Mouse (Mus musculus): ENCODE data around the gene Il12rb1. TPM values are rescaled to one million over a fixed set of nuclear protein-coding genes. Genes with fewer than 3 reads are reported as not detected.

Gene Il12rb1
- total RNA-seq, 2 experiments from 2014 or later, result 0.07 TPM; not detected in 1

DNA sequence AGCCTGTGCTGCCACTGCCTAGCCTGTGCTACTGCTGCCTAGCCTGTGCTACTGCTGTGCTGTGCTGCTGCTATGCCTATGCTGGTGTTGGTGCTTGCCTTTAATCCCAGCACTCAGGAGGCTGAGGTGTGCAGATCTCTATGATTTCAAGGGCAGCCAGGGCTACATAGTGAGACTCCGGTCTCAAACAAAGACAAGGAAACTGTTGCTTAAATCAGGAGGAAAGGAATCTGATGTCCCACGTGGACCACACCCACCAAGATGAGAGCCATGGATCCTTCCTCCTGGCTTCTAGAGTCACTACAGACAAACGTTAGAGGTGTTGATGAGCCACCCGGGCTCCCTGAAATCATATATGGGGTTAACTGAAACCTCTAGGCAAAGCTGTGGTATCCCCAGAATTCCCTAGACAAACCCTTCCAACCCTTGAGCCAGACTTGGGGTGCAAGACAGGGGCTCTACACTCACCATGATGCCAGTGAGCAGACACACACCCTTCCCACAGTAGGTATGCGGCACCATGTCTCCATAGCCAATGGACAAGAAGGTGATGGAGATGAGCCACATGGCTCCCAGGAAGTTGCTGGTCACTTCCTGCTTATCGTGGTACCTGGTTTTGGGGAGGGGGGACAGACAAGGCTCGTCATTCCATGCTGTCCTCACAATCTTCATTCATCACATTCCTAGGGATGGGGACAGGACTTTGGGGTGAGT, 42.0 kb downstream of the Il12rb1 start:
- no peak for DNase-seq (ENCODE audit: low spot score)

DNA sequence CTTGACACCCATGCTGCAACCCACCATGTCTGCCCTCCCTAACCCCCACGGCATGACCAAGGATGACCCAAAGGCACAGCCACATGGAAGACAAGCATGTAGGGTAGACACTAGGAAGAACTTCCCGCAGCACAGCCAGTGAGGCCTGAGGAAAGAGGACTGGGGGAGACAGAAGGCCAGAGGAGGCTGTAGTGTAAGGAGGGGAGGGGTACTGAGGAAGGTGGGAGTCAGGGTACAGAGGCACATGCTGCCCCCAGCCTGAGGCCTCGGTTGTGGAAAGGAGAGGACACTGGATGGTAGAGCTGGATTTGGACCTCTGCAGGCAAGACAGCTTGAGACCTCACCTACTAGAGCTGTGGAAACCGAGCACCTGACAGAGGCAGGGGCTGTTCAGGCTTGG, 42.7 kb downstream of the Il12rb1 start:
- no peak for DNase-seq (ENCODE audit: low spot score)

DNA sequence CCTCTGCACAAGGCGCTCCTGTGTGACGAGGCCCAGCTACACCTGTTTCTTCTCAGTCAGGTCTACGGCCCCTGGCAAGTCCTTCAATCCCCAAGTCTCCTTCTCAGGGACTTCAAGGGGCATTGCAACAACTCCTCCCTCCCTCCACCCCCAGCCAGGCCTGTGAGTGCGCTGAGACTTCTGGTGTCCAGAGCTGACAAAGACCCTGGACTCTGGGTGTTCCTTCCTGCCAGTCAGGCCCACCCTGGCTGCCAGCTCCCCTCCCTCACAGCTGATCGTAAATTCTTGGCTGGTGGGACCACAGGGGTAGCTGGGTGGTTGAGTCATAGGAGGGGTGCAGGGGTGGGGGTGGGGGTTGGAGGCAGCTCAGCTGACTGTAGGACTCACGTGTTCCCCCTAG, 43.6 kb downstream of the Il12rb1 start:
- DNase-seq (ENCODE audit: low spot score), result no peak

DNA sequence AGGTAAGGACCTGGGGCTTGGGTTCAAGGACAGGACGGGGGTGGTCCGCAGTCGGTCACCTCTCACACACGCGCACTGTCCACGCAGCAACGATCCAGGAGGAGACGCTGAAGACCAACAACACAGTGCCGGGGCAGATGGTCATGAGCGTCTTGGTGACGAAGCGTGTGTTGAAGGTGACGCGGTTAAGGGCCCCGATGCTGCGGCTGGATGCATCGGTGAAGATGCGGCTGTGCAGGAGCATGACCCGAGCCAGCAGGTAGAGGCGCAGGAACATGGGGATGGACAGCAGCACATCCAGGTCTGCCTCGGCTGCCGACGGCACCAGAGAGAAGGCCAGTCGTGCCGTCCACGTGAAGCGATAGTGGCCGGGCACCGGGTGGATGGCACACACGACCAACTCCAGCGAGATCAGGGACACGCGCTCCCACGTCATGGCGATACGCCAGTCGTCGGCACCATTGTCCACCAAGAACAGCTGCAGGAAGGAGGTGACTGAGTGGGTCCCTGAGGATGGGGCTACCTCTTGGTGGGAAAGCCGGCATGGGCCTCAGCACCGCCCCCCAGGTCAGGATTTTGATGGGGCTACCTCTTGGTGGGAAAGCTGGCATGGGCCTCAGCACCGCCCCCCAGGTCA, 44.5 kb downstream of the Il12rb1 start:
- no peak for DNase-seq (ENCODE audit: low spot score)

DNA sequence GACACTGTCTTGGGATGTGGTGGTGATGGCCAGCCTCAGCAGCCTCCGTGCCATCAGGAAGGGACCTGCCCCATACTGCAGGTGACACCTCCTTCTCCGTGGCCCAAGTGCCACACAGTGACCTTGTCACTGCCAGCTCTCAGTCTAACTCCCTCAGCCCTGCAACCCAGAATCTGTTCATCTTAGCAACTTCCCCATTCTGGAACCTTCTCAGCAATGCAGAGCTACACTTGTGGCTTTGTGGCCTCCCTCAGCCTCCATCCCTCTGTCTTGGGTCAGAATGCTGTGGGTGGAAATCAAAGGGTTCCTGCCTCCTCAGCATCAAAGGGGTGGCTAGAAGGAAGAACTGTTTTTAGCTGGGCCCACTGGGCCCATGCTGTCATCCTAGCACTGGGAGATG, 45.6 kb downstream of the Il12rb1 start:
- DNase-seq (ENCODE audit: low spot score), result no peak

DNA sequence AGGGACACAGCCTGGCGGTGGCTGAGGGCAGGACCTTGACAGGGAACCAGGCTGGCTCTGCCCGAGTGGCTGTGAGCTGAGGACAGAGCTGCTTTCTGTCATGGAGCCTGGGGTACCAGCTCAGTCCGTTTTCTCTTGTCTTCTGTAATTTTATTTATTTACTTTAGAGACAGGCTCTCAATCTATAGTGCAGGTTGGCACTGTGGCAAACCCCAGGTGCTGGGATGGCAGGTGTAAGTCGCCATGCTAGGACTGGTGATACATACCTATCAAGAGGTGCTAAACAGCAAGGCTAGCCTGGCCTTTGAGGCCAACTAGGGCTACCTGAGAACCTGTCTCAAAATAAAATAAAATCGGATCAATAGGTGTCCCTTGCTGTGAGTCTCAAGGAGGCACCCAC, 47.8 kb downstream of the Il12rb1 start:
- DNase-seq (ENCODE audit: low spot score), result no peak

DNA sequence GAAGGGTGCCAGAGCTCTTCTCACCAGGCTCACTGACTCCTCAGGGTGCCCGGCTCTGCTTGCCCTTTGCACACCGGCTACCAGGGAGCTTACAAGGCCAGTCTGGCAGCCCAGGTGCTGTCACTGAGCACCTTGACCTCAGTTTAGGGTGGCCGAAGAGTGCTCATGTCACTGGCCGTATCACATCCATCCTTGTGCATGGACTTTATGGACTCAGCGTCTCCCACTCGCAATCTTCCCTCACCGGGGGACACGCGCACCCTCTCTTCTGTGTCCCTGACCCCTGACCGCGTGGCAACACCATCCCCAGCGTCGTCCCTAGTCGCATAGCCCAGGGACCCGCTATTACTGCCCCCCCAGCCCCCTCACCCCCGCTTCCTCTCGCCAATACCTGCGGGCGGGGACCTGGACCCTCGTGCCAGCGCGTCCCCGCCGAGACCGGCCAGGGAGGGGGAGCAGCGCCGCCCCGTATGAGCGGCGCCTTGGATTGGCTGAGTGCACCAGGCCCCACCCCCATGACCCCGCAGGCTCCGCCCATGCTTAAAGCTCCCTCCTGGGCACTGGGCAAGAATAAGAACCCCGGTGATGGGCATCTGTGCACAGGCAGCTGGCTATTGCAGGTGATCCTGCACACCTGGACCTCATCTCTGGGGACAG, 48.4 kb downstream of the Il12rb1 start:
- DNase-seq (ENCODE audit: low spot score), result peak; percentile 86

DNA sequence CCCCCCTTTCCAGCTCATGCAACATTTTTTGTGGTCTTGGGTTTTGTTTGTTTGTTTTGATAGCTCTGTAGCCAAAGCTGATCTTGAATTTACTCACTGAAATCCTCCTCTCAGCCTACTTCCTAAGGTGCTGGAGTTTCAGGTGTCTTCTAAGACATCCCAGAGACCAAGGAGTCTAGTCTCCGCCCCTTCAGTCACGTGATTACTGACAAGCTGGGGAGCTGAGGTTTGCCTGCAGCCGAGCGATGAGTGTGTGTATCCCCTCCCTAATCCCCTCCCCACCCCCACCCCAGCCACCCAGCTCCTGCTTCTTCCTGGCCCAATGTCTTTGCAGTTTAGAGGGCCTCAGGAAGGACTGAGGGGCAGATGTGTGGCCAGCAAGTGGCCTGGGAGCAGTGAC, 49.3 kb downstream of the Il12rb1 start:
- no peak for DNase-seq (ENCODE audit: low spot score)

DNA sequence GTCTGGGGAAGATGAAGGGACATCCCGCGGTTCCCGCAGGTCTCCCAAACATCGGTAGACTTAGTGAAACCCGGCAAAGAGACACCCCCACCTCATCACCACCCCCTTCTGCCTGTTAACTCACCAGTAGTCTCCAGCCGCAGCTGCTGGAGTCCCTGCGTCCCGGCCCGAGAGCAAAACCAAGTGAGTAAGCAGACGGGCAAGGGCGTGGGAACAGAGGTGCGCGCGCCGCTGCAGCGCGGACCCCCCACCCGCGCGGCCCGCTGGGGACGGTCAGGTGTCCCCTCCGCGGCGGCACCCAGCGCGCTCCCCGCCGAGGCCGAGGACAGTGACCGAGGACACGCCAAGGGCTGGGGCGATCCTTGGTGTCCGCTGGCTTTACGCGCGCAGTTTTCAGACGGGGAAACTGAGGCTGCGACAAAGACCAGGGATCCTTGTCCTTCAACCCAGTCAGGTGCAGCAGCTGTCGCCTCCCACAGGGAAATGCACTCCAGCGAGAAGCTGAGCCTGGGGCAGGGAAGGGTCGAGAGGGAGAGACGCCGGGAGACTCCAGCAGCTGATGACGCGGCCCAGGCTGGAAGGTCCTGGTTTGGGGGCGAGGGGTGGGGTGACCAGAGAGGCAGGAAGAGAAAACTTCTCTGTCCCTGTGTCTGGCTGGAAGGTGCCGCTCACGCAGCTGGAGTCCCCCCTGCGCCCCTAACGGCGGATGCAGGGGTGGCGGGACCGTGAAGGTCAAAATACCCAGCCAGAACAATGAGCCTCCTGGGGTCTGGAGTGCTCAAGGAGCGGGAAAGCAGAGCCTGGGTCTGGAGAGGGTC, 54.8 kb downstream of the Il12rb1 start, which contains the start of gene Kcnn1:
Gene Kcnn1, minus strand, starts transcription at position 435 of the 818 bp plus-strand sequence.
- no peak for DNase-seq (ENCODE audit: low spot score)

DNA sequence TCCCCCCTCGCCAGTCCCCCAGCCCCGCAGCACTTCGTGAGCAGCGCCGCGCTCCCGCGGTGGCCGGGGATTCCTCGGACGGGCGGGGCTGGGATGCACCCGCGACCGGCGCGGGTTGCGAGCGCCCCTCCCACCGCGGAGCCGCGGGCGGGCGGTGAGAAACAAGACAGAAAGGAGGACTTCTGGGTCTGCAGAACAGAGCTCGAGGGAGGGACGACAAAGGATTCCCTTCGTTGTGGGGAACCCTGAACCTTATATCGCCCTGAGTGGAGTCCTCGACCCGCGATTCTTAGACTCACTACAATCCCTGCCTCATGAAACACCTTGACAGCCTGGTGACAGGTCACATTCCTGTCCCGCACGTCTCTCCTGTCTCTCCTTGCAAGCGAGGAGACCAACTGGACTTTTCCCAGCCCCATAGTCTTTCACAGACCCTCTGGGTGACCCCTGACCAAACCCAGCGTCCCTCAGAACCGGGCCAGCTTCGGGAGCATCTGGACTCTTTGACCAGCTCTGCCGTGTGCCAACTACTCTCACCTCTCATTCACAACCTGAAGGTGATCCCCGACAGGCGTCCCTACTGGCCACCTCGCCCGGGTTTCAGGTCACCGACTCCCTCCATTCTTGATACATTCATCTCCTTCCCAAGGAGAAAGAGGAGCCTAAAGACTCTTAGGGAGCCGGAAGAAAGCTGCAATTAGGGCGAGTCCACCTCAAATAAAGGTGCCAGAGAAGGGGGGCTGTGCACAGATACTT, 55.9 kb downstream of the Il12rb1 start:
- DNase-seq (ENCODE audit: low spot score), result no peak

DNA sequence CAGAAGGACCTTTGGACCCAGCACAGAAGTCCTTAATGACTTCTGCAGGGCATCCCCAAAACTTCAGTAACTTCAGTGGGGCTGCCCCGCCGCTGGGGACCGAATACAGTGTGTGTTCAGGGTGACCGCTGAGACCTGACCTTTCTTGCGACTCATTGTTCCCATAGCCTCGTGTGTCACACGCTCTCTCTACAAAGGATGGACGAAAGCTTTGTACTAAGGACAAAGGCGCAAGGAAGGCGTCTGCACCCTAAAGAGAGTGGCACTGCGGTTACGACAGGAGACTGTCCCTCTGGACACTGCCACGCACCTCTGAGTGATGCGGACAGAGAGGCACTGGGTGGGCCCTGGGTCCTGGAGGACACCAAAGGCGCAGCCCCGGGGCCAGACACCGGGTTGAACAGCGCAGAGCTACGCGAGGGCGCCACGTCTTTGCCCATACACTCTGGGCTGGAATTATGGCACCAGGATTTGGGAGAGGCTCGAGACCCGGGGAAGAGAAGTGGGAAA, 56.5 kb downstream of the Il12rb1 start:
- DNase-seq (ENCODE audit: low spot score), result no peak

DNA sequence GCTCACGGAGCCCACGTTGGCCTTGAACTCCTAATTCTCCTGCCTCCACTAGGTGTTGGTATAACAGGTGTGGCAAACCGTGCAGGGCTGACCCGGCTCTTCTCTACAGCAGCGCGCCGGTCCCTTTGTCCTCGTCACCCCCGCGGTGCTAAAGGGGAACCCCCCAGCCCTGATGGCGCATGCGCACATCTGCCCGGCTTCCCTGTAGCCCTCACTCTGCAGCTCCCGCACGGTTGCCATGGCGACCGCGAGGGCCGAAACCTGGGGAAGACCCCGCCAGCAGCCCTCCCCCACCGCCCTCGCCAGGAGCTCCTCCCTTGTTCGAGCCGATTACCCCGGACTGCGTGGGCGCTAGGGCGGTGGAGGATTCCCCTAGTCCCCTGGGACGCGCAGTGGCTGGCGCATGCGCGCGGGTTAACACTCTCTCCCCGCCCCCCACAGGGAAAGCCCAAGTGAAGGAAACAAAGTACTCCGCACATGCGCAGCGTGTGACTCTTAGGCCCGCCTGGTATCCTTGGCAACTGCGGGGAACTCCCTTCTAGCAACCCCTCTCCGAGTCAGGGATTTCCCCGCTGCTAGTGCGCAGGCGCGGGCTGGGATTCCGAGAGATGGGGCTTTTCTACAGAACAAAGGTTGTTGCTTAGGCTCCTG, 57.2 kb downstream of the Il12rb1 start:
- peak; percentile 99 for DNase-seq (ENCODE audit: low spot score)

DNA sequence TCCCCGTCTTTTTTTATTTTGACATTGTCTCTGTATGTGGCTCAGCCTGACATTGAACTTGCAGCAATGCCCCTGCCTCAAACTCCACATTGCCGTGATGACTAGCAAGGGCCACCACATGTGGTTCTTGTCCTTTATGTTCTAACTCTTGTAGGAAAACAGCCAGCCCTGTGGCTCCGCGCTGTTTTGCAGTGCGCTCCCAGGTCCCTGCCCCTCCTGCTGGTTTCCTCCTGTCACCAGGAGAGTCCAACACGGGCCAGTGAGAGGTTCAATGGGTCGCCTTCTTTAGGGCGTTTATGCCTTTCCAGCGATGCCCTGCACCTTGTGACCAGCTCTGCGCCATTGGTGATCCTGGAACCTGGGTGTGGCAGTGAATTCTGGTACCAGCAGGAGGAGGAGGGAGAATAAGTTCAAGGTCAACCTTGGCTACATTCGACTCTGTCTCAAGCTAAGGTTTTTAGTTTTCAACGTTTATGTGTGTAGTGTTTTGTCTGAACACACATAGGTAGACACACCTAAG, 57.8 kb downstream of the Il12rb1 start:
- no peak for DNase-seq (ENCODE audit: low spot score)

DNA sequence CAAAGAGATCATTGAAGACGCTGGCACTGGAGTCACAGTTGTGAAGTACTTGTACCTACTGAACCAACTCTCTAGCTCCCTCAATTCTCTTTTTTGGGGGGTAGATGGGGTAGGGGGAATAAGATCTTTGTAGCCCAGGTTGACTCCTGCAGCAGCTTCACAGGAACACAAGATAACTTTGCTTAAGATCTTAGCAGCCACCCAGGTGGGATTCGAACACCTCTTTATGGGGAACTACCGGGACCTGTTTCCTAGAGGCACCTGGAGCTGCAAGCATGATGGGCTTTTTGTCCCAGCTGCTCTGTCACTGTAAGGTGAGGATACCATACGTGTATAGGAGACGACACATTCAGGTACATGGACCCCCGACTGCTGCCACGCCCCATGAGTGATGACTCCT, 58.3 kb downstream of the Il12rb1 start:
- no peak for DNase-seq (ENCODE audit: low spot score)

DNA sequence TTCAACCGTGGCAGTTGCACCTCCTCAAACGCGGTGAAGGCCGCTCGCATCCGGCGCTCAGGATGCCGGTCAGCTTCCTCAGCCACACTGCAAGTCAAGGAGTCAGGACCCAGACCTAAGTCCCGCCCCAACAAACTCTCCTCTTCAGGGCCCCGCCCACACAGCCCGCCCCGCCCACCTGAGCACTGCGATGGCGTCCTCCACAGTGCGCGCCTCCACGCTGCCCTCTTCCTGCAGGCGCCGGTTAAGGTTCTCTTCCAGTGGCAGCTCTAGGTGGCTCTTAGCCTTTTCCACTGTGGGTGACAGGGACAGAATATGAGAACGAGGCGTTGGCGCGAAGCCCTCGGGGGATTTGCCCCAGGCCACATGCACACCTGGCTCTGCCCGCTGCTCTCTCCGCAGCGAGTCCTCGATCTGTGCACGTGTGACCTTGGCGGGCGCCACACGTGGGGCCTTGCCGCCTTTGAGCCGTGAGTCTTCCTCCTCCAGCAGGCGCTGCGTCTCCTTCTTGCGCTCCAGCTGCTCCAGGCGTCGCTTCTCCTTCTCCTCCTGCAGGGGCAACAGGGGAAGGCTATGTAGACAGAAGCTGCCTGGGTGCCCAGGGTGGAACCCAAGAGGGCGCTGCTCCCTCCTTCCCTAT, 60.4 kb downstream of the Il12rb1 start:
- DNase-seq (ENCODE audit: low spot score), result no peak

DNA sequence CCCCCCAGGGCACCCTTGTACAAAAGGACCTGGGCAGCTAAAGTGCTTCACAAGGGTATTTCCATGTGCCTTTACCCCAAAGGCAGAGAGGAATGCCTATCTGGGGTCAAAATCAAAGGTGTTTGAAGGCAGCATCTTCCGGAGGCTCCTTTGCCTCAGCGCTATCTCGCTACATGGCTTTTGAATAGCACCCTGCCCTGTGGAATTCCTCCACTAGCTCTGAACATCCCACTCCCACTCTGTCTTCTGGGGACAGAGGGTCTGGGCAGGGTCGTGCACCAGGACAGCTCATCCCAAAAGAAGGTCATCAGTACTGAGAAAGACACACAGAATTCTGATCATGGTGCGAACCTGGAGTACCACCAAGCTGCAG, 60.9 kb downstream of the Il12rb1 start:
- no peak for DNase-seq (ENCODE audit: low spot score)

DNA sequence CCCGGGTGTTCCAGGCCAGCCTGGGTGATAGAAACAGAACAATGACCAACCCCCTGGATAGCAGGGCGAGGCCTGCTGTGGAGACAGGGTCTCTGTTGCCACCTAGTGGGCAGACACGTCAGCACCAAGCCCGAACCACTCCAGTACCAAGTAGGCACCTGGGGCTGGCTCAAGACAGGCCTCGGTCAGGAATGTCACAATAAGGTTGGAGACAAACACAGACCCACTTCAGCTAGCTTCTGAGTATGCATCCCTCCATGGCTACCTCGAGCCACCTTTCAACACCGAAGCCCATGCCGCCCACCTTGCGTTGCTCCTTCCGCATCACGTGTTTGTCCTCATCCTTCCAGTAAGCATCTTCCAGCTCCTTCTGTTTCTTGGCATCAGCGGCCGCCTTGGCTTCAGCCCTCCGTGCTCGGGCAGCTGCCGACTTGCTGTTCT, 61.4 kb downstream of the Il12rb1 start:
- DNase-seq (ENCODE audit: low spot score), result peak; percentile 71
